Mouse (Mus musculus) embryonic facial prominence, embryonic 12.5 days (tissue): ENCODE results near the gene Akap2. TPM values are rescaled to one million over a fixed set of nuclear protein-coding genes. Genes with fewer than 3 reads are reported as not detected.

Source experiments
- ATAC-seq: fragments of 200-750 bp; cut with Nextera tagmentation; 2 replicates; pipeline ENCODE4 v1.8.0; 2017; ENCODE audit not compliant: insufficient number of reproducible peaks, insufficient read depth, low FRiP score, low TSS enrichment
- H3K27ac ChIP-seq: fragments of 300-500 bp; sonication (generic); 2 replicates; pipeline ENCODE4 v1.5.1; 2016; ENCODE audit warnings: mild to moderate bottlenecking
- H3K27me3 ChIP-seq: fragments of 300-500 bp; sonication (generic); 2 replicates; pipeline ENCODE4 v1.6.1; 2016; ENCODE audit warnings: mild to moderate bottlenecking, moderate library complexity
- H3K36me3 ChIP-seq: fragments of 300-500 bp; sonication (generic); 2 replicates; pipeline ENCODE4 v1.6.1; 2016; ENCODE audit warnings: mild to moderate bottlenecking
- H3K4me1 ChIP-seq: fragments of 300-500 bp; sonication (generic); 2 replicates; pipeline ENCODE4 v1.6.1; 2016
- H3K4me2 ChIP-seq: fragments of 300-500 bp; sonication (generic); replicated peaks from 2 replicates; pipeline ENCODE4 v1.6.1; 2016; ENCODE audit warnings: mild to moderate bottlenecking, moderate library complexity
- H3K4me3 ChIP-seq: fragments of 300-500 bp; sonication (generic); 2 replicates; pipeline ENCODE4 v1.5.1; 2016; ENCODE audit warnings: mild to moderate bottlenecking
- H3K9ac ChIP-seq: fragments of 300-500 bp; sonication (generic); 2 replicates; pipeline ENCODE4 v1.6.1; 2016; ENCODE audit warnings: mild to moderate bottlenecking, moderate library complexity
- H3K9me3 ChIP-seq: fragments of 300-500 bp; sonication (generic); 2 replicates; pipeline ENCODE4 v1.6.1; 2016; ENCODE audit warnings: mild to moderate bottlenecking, moderate library complexity
- WGBS: fragments of 180-500 bp; shearing (Covaris S2); methylation state at CpG from one replicate; pipeline ENCODE4 v1.1.7; 2016; 5-methylcytosine and 5-hydroxymethylcytosine counted together
- polyA plus RNA-seq: library from polyadenylated mRNA; unstranded; fragments of >200 nt; fragmentation: Nextera tagmentation; extraction: Ambion mirVana; gene quantifications from 2 replicates; pipeline ENCODE4 v1.2.1, GENCODE M21; 2016

Gene Akap2
- polyA plus RNA-seq, 1 experiment from 2014 or later = 29.8 TPM

DNA sequence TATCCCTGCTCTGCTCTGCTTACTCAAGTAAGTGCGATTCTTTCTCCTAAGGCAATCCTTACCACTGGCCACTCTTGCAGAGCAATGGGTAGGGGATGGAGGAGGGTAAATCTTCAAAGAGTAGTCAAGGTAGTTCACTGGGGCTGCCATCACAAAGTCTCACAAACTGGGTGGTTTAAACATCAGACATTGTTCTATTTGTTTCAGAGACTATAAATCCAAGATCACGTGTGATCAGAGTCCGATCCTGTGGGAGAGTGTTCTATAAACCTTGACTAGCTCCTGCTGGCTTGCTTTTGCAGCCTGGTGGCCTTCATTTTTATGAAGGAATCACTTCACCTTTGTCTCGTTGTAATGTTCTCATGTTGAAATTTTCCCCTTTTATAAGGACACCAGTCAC is 199.3 kb downstream of the Akap2 start:
- WGBS = 73% methylated on average over 4 of the region's 4 CpGs
- H3K4me2 ChIP-seq = peak overlapping the region; percentile 36; the same call in 1 of the 2 replicates
- no peak overlapping the region for H3K27ac ChIP-seq
- no peaks in the 10 kb centered on the region for H3K36me3 ChIP-seq
- H3K4me1 ChIP-seq = peaks cover 21% of the 10 kb centered on the region
- no peak overlapping the region for H3K4me3 ChIP-seq
- no peak overlapping the region for H3K9ac ChIP-seq
- ATAC-seq = no peak
- H3K27me3 ChIP-seq = no peaks in the 10 kb centered on the region
- no peaks in the 10 kb centered on the region for H3K9me3 ChIP-seq

DNA sequence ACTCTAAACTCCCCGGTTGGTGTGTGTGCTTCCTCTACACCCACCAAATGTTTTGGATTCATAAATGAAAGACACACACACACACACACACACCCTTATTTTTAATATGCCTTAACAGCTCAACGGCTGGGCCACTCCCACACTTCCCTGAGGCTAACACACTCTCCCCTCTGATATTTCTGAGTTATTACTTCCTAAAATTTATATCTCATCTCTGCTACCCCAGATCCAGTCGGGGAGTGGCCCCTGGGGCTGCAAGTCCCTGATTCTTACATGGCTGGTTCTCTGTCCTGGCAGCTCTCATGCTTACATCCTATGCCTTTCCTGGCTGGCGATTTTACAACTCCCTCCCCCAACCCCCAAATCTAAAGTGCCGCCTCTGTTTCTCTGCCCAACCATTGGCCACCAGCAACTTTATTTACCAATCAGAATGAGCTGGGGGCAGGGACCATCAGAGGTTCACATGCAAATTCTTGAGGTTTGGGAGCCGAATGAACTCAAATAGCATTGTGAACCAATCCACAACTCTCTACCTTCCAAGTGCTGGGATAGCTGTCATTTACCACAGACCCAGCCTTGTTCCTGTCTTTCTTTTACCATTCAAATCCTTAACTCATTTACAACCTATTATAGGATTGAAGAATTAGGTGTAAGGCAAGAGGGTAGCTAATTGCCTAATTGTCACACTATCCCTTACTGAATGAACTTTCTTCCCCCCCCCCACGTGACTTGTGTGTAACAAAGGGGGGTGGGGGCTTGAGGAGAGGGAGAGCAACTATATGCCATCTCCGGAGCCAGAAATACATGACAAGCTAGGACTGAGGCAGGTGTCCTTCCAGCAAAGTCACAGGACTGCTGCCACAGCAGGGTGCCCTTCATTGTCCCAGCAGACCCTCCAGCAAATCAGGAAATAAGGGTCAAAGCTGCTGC is 202.3 kb downstream of the Akap2 start:
- H3K4me3 ChIP-seq = no peak overlapping the region
- no peak overlapping the region for H3K9ac ChIP-seq
- H3K27ac ChIP-seq = no peak overlapping the region
- no peaks in the 10 kb centered on the region for H3K36me3 ChIP-seq
- no peaks in the 10 kb centered on the region for H3K9me3 ChIP-seq
- H3K4me2 ChIP-seq = no peak overlapping the region
- H3K4me1 ChIP-seq = peaks cover 21% of the 10 kb centered on the region
- no peak for ATAC-seq
- WGBS = 19% methylated on average over 8 of the region's 8 CpGs
- no peaks in the 10 kb centered on the region for H3K27me3 ChIP-seq

DNA sequence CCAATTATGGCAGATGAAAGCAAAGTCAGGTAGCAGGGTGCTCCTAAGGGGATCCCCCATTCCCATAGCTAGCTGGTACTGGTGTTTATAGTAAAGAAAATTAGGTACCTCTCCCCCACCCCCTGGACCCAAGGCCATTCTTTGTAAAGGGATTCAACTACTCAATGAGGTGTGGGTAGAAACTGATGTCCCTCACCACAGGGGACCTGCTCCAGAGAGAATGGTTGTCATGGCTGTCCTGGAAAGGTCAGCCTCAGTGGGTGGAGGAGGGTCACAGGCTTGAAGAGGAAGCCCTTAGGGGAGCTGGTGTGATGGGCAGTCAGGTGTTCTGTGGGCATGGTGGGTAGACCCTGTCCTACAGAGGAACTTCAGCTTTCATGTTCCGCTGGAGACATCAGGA is 203.1 kb downstream of the Akap2 start:
- Histone ChIP-seq H3K36me3 (no peaks in the 10 kb centered on the region), H3K27ac (no peak overlapping the region), H3K4me1 (peaks cover 21% of the 10 kb centered on the region), H3K27me3 (no peaks in the 10 kb centered on the region), H3K9ac (no peak overlapping the region), H3K9me3 (no peaks in the 10 kb centered on the region), H3K4me2 (no peak overlapping the region), H3K4me3 (no peak overlapping the region)
- ATAC-seq = no peak
- 88% methylated on average over 1 of the region's 1 CpGs for WGBS

DNA sequence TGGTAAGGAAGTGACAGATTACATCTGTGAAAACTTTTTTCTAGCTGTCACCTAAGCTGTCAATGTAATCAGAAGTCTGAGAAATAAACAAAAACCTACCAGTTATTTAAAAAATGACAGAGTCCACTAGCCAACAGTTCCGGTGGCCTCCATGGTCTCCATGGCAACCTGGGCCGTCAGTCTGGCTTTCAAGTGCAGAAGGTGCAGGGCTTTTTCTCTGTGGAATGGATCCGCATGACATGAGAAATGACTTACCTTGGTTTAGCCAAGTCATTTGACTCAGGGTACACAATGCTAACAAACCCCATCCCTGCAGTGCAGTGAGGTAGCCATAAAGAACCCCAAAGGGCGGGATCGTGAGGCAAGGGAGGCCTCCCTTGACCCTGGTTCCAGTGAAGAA is 204.7 kb downstream of the Akap2 start:
- H3K4me3 ChIP-seq = no peak overlapping the region
- H3K36me3 ChIP-seq = no peaks in the 10 kb centered on the region
- H3K27me3 ChIP-seq = no peaks in the 10 kb centered on the region
- peaks cover 10% of the 10 kb centered on the region; the same call in 1 of the 2 replicates for H3K4me1 ChIP-seq
- H3K9me3 ChIP-seq = no peaks in the 10 kb centered on the region
- H3K9ac ChIP-seq = no peak overlapping the region
- H3K27ac ChIP-seq = no peak overlapping the region
- WGBS = 59% methylated on average over 5 of the region's 5 CpGs
- no peak overlapping the region for H3K4me2 ChIP-seq
- no peak for ATAC-seq

DNA sequence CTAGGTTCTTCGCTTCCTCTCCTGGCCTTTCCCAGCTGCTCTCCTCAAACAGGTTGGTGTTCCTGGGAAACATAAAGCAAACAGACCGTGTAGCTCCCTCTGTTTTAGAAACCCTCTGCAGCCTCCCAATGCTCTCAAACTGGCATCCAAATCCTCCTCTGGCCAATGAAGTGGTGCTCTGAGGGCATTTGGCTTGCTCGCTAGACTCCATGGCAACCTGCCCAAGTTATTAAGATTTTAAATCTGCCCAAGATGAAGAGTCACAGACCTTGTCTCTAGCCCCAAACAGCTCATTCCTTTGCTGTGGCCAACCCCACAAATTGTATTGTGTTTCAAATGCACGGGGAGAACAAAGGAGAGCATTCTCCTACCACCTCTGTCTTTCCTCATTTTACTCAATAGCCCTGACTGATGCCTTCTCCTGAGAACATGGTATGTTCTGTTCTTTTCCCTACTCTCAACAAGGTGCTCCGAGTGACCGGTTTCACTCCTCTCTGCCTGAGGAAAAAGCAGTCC is 207.2 kb downstream of the Akap2 start:
- 78% methylated on average over 6 of the region's 6 CpGs for WGBS
- no peak for ATAC-seq
- no peaks in the 10 kb centered on the region for H3K27me3 ChIP-seq
- H3K36me3 ChIP-seq = no peaks in the 10 kb centered on the region
- no peak overlapping the region for H3K4me2 ChIP-seq
- H3K4me1 ChIP-seq = peaks cover 8% of the 10 kb centered on the region; the same call in 1 of the 2 replicates
- no peak overlapping the region for H3K27ac ChIP-seq
- no peak overlapping the region for H3K4me3 ChIP-seq
- no peak overlapping the region for H3K9ac ChIP-seq
- no peaks in the 10 kb centered on the region for H3K9me3 ChIP-seq

DNA sequence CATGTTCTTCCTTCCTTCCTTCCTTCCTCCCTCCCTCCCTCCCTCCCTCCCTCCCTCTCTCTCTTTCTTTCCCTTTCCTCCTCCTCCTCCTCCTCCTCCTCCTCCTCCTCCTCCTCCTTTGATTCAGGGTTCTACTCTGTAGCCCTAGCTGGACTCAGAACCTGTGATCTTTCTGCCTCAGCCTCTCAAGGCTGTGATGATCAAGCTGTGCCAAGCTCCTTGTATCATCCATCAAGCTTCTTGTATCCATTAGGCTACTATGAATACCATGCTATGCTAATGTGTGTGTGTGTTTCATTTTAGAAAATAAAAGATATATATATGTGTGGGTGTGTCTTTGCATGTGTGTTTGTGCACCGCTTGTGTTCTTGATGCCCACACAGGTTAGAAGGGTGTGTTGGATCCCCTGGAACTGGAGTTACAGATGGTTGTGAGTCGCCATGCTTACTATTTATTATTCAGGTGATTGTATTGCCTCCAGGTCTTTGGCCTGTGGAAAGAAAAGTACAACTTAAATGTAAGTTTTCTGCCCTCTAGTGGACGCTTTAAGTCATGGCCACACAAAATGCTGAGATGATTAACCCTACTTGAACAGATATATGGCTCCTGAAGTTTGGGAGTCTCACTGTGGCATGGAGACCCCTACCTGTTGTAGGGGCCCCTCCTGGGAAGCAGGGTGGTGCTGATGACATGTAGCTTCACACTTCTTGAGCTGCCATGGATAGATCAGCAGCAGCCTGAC is 210.2 kb downstream of the Akap2 start:
- H3K4me1 ChIP-seq = no peaks in the 10 kb centered on the region
- H3K27ac ChIP-seq = no peak overlapping the region
- H3K9ac ChIP-seq = no peak overlapping the region
- no peaks in the 10 kb centered on the region for H3K9me3 ChIP-seq
- 28% methylated on average over 3 of the region's 3 CpGs for WGBS
- no peaks in the 10 kb centered on the region for H3K36me3 ChIP-seq
- H3K4me2 ChIP-seq = no peak overlapping the region
- no peaks in the 10 kb centered on the region for H3K27me3 ChIP-seq
- H3K4me3 ChIP-seq = no peak overlapping the region
- no peak for ATAC-seq

DNA sequence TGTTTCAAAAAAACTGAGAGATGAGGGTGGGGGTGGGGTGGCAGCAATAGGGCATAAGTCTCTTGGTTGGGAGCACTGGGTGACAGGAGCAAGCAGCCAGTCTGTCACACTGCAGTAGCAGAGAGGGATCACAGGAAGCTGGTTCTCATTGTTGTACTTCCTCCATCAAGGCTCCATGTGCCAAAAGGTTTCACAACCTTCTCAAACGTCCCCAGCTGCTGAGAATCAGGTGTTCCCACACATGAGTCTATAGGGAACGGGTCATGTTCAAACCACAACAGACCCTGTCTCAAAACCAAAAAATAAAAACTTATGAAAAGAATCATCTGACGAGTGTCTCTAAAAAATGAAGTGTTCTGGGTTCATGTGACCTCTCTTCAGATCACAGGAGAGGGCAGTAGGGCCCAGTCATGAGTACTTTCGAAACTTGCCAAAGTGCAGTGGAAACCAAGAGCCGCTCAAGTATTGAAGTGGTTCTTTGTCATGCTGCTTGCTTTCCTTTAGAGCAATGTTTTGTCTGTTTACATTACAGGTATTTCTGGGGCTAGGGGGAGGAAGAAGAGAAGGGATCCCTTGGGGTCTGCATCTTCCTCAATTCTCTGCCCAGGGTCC is 213.2 kb downstream of the Akap2 start:
- H3K9me3 ChIP-seq = no peaks in the 10 kb centered on the region
- no peaks in the 10 kb centered on the region for H3K4me1 ChIP-seq
- H3K27me3 ChIP-seq = no peaks in the 10 kb centered on the region
- no peak for ATAC-seq
- H3K27ac ChIP-seq = no peak overlapping the region
- H3K4me2 ChIP-seq = no peak overlapping the region
- no peak overlapping the region for H3K9ac ChIP-seq
- WGBS = 80% methylated on average over 5 of the region's 5 CpGs
- H3K36me3 ChIP-seq = no peaks in the 10 kb centered on the region
- H3K4me3 ChIP-seq = no peak overlapping the region

DNA sequence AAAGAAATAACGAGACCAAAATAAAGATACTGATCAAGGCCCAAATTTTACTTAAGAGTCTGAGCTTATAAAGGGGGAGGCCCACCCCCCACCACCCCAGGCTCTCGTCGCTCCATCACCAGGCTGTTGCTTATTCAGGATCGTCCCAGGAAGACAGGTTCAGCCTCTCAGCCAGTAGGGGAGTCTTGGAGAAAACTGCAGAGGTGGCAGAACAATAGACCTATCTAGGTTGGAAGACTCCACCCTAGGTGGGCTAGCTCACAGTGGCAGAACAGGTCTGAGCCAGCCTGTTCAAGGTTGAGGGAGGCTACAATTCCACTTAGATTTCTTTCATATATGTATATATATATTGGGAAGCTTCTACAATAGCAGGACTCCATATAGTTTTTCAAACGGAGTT is 216.7 kb downstream of the Akap2 start:
- no peak for ATAC-seq
- no peak overlapping the region for H3K4me2 ChIP-seq
- H3K9ac ChIP-seq = no peak overlapping the region
- H3K27ac ChIP-seq = no peak overlapping the region
- no peak overlapping the region for H3K4me3 ChIP-seq
- H3K27me3 ChIP-seq = no peaks in the 10 kb centered on the region
- no peaks in the 10 kb centered on the region for H3K36me3 ChIP-seq
- no peaks in the 10 kb centered on the region for H3K9me3 ChIP-seq
- 65% methylated on average over 5 of the region's 5 CpGs for WGBS
- no peaks in the 10 kb centered on the region for H3K4me1 ChIP-seq

DNA sequence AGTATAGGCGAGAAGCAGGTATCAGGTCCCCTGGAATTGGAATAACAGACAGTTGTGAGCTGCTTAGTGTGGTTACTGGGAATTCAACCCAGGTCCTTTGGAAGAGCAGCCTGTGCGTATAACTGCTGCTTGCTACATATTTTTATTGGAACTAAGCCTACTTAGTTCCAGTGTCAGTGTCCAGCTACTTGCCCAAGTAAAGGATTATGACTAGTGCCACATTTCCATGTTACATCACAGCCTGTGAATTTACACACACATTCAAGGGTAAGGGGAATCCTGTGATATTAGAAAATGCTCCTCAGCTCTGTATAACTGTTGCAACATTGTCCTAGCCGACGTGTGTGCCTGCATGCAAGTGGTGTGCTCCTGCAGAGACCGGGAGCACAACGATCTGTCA is 219.8 kb downstream of the Akap2 start:
- H3K9ac ChIP-seq = no peak overlapping the region
- H3K36me3 ChIP-seq = no peaks in the 10 kb centered on the region
- no peak overlapping the region for H3K4me2 ChIP-seq
- WGBS = 85% methylated on average over 6 of the region's 6 CpGs
- H3K27ac ChIP-seq = no peak overlapping the region
- no peak for ATAC-seq
- H3K9me3 ChIP-seq = no peaks in the 10 kb centered on the region
- no peaks in the 10 kb centered on the region for H3K27me3 ChIP-seq
- no peaks in the 10 kb centered on the region for H3K4me1 ChIP-seq
- no peak overlapping the region for H3K4me3 ChIP-seq

DNA sequence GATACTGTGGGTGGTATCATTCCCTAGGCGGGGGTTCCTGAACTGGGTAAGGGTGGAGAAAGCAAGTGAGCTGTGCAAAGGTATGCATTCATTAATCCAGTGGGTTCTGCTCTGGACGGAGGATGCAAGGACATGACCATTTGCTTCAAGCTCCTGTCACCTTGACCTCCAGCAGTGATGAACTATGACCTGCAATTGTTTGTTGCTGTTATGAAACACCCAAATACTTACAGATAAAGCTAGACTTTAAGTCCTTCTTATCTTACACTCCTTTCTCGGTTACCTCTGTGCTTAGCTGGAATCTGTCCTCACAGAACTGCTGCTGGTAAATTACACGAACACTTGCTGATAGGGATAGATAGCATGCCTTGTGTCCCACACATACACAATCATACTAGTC is 223.2 kb downstream of the Akap2 start:
- H3K27ac ChIP-seq = no peak overlapping the region
- no peak overlapping the region for H3K4me3 ChIP-seq
- no peak overlapping the region for H3K9ac ChIP-seq
- H3K36me3 ChIP-seq = peaks cover 18% of the 10 kb centered on the region
- H3K4me1 ChIP-seq = no peaks in the 10 kb centered on the region
- ATAC-seq = no peak
- H3K9me3 ChIP-seq = no peaks in the 10 kb centered on the region
- H3K4me2 ChIP-seq = no peak overlapping the region
- WGBS = 90% methylated on average over 4 of the region's 4 CpGs
- no peaks in the 10 kb centered on the region for H3K27me3 ChIP-seq

DNA sequence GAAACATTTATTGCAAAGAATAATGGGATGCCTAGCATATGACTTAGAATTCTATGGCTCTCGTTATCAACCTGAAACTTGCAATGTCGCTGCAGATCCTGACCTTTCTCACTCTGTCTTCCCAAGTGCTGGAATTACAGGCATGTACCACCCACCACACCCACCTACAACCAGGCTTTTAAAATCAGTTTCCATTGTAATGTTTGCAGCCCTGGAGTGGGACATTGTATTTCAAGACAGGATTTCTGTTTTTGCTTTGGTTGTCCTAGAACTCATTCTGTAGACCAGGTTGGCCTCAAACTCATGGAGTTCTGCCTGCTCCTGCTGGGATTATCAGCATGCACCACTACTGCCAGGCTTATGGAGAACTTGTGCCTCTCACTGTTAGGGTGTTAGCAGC is 225.4 kb downstream of the Akap2 start:
- 89% methylated on average over 2 of the region's 2 CpGs for WGBS

More for the DNA sequence above, 225.4 kb downstream of the Akap2 start:
- Histone ChIP-seq H3K4me2 (no peak overlapping the region), H3K36me3 (peaks cover 29% of the 10 kb centered on the region), H3K4me1 (no peaks in the 10 kb centered on the region), H3K27ac (no peak overlapping the region), H3K9me3 (no peaks in the 10 kb centered on the region), H3K27me3 (no peaks in the 10 kb centered on the region), H3K4me3 (no peak overlapping the region), H3K9ac (no peak overlapping the region)
- no peak for ATAC-seq
